Mouse (Mus musculus) liver, adult 2 months (tissue): Measurements from ENCODE around the gene Adck2. TPM values are rescaled to one million over a fixed set of nuclear protein-coding genes. Genes with fewer than 3 reads are reported as not detected.

Experiments
- DNase-seq: peaks from one replicate; pipeline ENCODE4 v3.0.0-alpha.2; 2011; ENCODE audit warnings: low read depth, low spot score; ENCODE audit errors: extremely low read depth
- H3K27ac ChIP-seq: fragments of 200-500 bp; replicated peaks from 2 replicates; pipeline ENCODE4 v1.5.1; 2012; ENCODE audit warnings: low read depth, mild to moderate bottlenecking, control low read depth, inconsistent platforms, low read length; ENCODE audit not compliant: insufficient read depth
- H3K27me3 ChIP-seq: fragments of 200-500 bp; 2 replicates; pipeline ENCODE4 v1.6.1; 2012; ENCODE audit warnings: mild to moderate bottlenecking, moderate library complexity, low read length, inconsistent platforms; ENCODE audit not compliant: control insufficient read depth, insufficient read depth
- H3K36me3 ChIP-seq: fragments of 200-500 bp; 2 replicates; pipeline ENCODE4 v1.6.1; 2012; ENCODE audit warnings: low read length, inconsistent platforms; ENCODE audit not compliant: control insufficient read depth, insufficient read depth
- H3K4me1 ChIP-seq: fragments of 200-500 bp; 2 replicates; pipeline ENCODE4 v1.6.1; 2011; ENCODE audit warnings: low read length; ENCODE audit not compliant: control insufficient read depth, insufficient read depth
- H3K4me3 ChIP-seq: fragments of 200-500 bp; 2 replicates; pipeline ENCODE4 v1.5.1; 2011; ENCODE audit warnings: low read depth, mild to moderate bottlenecking, control low read depth, low read length, moderate library complexity; ENCODE audit not compliant: insufficient read depth
- H3K79me2 ChIP-seq: fragments of 200-500 bp; 2 replicates; pipeline ENCODE4 v1.6.1; 2012; ENCODE audit warnings: inconsistent platforms, mild to moderate bottlenecking, low read length, moderate library complexity; ENCODE audit not compliant: control insufficient read depth, insufficient read depth
- H3K9ac ChIP-seq: fragments of 200-500 bp; 2 replicates; pipeline ENCODE4 v1.6.1; 2012; ENCODE audit warnings: low read depth, mild to moderate bottlenecking, control low read depth, inconsistent platforms, low read length
- CTCF ChIP-seq: fragments of 200-500 bp; IDR thresholded peaks from 2 replicates; pipeline ENCODE4 v1.5.1; 2011; ENCODE audit warnings: low read depth, low read length, control low read depth
- POLR2A ChIP-seq: fragments of 200-500 bp; IDR thresholded peaks from 2 replicates; pipeline ENCODE4 v1.6.1; 2011; ENCODE audit warnings: low read length, control low read depth; ENCODE audit not compliant: insufficient read depth; ENCODE audit errors: extremely low read depth
- WGBS: fragments of 180-500 bp; shearing (Covaris S2); methylation state at CpG from one replicate; pipeline ENCODE4 v1.1.7; 2018; 5-methylcytosine and 5-hydroxymethylcytosine counted together
- polyA plus RNA-seq: library from polyadenylated mRNA; depleted of rRNA; stranded (reverse); fragments of >200 nt; gene quantifications from 2 replicates; pipeline ENCODE4 v1.2.3, GENCODE M21; 2012; rRNA removed
- total RNA-seq: library from RNA; depleted of rRNA; stranded (reverse); fragments of >200 nt; gene quantifications from 2 replicates; pipeline ENCODE4 v1.2.3, GENCODE M21; 2014; rRNA removed

Gene Adck2
- total and polyA plus RNA-seq, 2 experiments = 4.4 to 5.1 TPM

DNA sequence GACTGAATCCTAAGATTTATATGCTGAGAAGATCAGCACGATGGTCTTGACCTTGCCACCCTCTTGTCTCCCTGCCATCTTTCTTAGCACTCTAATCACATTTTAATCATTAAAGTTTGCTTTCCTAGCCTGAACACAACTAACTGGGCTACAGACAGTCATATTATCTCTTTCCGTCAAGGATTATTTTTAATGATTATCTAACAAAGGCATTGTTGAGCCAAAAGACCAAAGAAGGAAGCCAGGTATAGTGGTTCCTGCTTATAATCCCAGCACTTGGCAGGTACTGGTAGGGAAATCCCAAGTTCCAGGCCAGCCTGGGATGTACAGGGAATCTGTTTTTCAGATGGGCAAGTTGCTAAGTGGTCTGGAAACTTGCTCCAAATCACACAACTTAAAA lies 37.6 kb downstream of the Adck2 start:
- no peak for TF ChIP-seq CTCF
- no peak for TF ChIP-seq POLR2A
- Histone ChIP-seq H3K36me3 (peaks cover 13% of the 10 kb centered on the region; the same call in 1 of the 2 replicates), H3K4me3 (no peak overlapping the region), H3K27ac (no peak overlapping the region), H3K27me3 (no peaks in the 10 kb centered on the region), H3K79me2 (no peaks in the 10 kb centered on the region), H3K4me1 (peaks cover under 1% of the 10 kb centered on the region; the same call in 1 of the 2 replicates), H3K9ac (no peak overlapping the region)
- DNase-seq = no peak
- WGBS = 32% methylated on average over 2 of the region's 2 CpGs

Other genes starting within 250 kb of the Adck2 start
- 13.7 and 14.6 TPM in 2 replicates for gene Slc37a3, start 196.2 kb upstream of the Adck2 start, total RNA-seq
- 11.5 and 13.6 TPM in 2 replicates for gene Slc37a3, start 196.2 kb upstream of the Adck2 start, polyA plus RNA-seq
- gene Rab19, start 192.7 kb upstream of the Adck2 start, total RNA-seq = 0.46 and 0.47 TPM in 2 replicates
- gene Rab19, start 192.7 kb upstream of the Adck2 start, polyA plus RNA-seq = 0.12 and 0.31 TPM in 2 replicates
- 23.1 and 24.2 TPM in 2 replicates for gene Mkrn1, start 153.4 kb upstream of the Adck2 start, total RNA-seq
- gene Mkrn1, start 153.4 kb upstream of the Adck2 start, polyA plus RNA-seq = 12.8 and 14.0 TPM in 2 replicates
- gene Dennd2a, start 16.0 kb upstream of the Adck2 start, total RNA-seq = 1.3 and 1.6 TPM in 2 replicates
- gene Dennd2a, start 16.0 kb upstream of the Adck2 start, polyA plus RNA-seq = 2.0 TPM in 2 replicates
- gene Gm42420, start 11.9 kb downstream of the Adck2 start, total RNA-seq = 0.65 and 1.2 TPM in 2 replicates
- 0.27 TPM in 1 of 2 replicates, not detected in the other for gene Gm42420, start 11.9 kb downstream of the Adck2 start, polyA plus RNA-seq
- gene Ndufb2, start 18.7 kb downstream of the Adck2 start, total RNA-seq = 224 and 235 TPM in 2 replicates
- 352 and 465 TPM in 2 replicates for gene Ndufb2, start 18.7 kb downstream of the Adck2 start, polyA plus RNA-seq
- gene Braf, start 151.6 kb downstream of the Adck2 start, total RNA-seq = 8.9 and 9.0 TPM in 2 replicates
- gene Braf, start 151.6 kb downstream of the Adck2 start, polyA plus RNA-seq = 2.9 and 4.9 TPM in 2 replicates
- gene Mrps33, start 237.1 kb downstream of the Adck2 start, total RNA-seq = 137 and 210 TPM in 2 replicates
- gene Mrps33, start 237.1 kb downstream of the Adck2 start, polyA plus RNA-seq = 38.4 and 43.0 TPM in 2 replicates